Mouse (Mus musculus) ovary, postnatal 36 days (tissue): ENCODE data around the gene Tmem102.

Experiments
- DNase-seq: peaks from one replicate; pipeline ENCODE4 v3.0.0; 2022; ENCODE audit warnings: low spot score, mixed read lengths

The Tmem102 gene

DNA sequence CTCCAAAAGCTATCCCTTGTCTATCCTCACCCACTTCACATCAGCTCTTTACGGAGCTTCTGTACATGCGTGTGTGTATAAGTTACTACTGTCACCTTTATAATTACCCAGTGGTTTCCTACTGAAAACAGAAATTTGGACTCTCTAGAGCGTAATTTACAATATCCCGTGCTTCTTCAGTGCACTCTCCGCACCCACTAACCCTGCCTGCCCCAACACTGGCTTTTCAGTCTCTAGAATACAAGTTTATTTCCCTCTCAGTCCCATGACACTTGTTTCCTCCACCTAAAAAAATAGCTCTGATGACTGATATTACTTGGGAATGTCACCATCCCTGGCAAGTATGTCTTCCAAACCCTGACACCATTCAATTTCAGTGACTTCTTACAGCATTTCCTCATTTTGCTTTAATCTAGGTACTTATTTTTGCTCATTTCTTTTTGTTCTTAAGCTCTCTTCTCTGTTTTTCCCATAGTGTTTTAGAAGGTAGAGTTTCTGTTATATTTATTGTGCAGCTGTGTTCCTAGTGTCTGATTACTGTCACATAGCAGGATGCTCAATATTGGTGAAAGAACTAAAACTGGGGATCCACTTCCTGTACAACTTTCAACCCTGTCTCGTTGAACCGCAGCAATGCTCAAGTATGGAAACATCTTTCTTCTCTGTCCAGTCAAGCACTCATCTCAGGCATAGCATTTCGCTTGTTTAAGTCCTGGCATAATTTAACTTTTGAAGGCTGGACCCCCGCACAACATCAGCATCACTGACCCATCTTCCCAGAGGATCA is 47.9 kb downstream of the Tmem102 start:
- DNase-seq, result no peak

DNA sequence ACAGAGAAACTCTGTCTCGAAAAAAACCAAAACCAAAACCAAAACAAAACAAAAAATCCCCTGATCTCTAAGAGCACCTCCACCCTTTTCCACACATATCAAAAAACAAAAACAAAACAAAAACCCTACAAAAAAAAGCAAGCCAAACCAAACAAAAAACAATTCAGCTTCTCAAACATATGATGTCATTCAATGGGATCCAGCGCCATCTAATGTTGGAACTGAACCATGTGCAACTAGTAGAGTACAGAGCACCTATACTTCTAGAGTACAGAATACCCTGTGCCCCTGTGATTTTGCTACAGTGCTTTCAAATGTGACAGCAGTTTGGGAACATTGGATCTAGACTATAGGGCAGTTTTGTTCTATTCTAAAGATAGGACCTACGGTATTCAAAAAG is 50.7 kb downstream of the Tmem102 start:
- no peak for DNase-seq

DNA sequence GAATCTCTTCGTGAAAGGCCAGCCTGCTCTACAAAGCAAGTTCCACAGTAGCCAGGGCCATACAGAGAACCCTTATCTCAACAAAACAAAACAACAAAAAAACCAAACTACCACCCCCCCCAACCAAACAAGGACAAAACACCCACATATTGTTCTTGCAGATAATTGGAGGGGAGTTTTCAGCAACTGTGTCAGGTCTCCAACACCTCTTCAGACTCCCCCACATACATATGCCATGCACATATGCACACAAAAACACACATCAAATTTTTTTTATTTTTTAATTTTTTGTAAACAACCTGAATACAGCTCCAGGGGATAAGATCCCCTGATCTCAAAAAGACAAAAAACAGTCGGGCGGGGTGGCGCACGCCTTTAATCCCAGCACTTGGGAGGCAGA is 51.2 kb downstream of the Tmem102 start:
- no peak for DNase-seq
